Mouse (Mus musculus): ENCODE measurements at regions not wholly inside any gene's neighbourhood (a gene's known extent, or its start where the extent isn't known, plus 50 kb on each side); places are given as distances from the start of the nearest gene placed in this dataset.
"Not testable (repeated sequence)": the region's sequence is repeated elsewhere in the genome, so short reads cannot be mapped to it uniquely, and the experiment has no call there.

DNA sequence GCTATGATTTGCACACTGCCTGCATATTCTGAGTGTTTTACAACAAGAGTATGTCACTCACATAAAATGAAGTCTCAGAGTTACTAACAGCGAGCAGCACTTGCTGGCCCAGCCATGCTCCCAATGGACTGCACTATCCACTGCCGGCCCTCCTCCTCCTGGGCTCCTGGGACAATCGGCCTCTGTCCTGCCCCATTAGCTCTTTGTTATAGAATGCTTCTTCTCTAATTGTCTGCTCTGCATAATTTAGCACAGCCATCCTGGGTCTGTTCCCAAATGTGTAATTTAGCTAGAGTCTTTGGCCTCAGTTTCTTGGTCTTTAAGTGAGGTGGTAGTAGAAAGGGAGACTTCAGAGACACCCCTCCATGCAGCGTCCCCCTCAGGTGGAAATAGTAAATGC lies 426.2 kb downstream of the Ptpru start:
- no peak for DNase-seq (ENCODE audit: low spot score in 2 of 2)

DNA sequence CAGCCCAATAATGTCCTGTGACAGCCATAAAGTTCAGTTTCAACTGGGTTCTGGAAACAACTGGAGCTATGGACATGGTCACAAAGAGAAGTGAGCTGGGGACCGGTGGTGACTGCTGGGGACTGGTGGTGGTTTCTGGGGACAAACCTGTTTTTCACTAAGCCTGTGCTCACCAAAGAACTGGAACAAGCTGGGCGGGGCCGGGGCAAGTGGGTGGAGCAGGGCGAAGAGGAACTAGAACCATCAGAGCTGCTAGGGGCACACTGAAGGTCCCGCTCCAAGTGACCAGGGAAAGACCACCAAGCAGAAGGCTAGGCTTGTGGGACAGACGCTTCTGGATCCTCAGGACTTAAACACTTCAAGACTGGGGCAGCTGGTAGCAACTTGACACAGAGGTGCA lies 424.7 kb downstream of the Ptpru start:
- DNase-seq (ENCODE audit: low spot score in 2 of 2): no peak

DNA sequence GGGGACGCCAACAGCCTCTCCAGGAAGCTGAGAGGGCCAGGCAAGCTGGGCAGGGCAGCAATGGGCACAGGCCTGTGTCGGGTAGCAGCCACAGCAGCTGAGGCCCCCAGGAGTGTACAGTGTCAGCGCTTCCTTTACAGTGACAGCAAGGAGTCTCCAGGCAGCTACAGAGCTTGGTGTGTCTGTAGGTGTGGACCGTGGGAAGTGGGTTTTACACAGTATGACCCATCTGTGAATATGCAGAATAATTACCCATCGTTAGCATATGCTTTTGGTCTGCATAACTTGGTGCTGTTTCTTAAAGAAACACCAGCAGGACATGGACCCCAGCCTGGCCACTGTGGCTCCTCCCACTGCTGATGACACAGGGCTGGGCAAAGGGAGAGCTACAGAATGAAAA lies 422.6 kb downstream of the Ptpru start:
- DNase-seq (ENCODE audit: low spot score in 2 of 2): no peak

DNA sequence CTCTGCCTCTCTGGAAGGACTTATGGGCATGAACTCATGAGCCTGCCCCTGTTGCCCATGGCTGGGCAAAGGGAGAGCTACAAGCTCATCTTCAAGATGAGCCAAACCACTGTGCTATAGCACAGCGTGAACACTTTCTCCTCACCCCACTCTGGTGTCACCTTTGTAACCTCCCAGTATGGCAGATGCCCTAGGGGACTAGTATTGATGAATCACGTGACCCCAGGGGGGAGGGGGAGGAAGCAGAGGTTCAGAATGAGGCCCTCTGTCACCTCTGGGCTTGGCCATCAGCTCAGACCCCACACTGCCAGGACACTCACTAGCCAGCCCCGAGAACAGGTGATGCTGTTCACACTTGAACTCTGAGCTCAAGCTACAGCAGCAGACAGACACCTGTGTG lies 421.9 kb downstream of the Ptpru start:
- no peak for DNase-seq (ENCODE audit: low spot score in 2 of 2)

DNA sequence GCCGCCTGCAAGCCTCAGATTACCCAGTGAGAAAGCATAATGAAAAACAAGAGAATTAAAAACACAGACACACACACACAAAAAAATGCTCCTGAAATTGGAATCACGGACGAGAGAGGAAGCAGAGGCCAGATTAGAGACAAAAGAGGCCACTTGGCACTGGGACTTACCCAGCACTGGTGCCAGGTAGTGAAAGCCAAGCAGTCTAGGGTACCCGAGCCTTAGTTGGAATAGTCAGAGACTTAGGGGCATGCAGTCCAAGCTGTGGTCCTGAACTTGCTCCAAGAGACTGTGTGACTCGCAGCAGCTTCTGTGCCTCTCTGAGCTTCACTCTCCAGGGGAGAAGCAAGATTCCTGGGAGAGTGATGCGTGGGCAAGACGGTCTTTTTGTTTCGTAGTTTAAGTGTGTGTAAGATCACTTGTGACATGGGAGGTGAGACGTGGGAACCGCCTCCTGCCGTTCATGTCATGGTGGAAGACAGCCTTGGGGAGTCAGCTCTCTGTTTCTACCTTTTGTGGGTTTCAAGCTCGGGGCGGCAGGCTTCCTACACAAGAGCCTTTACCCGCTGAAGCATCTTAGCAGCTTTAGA lies 420.8 kb downstream of the Ptpru start:
- DNase-seq (ENCODE audit: low spot score in 2 of 2): no peak

DNA sequence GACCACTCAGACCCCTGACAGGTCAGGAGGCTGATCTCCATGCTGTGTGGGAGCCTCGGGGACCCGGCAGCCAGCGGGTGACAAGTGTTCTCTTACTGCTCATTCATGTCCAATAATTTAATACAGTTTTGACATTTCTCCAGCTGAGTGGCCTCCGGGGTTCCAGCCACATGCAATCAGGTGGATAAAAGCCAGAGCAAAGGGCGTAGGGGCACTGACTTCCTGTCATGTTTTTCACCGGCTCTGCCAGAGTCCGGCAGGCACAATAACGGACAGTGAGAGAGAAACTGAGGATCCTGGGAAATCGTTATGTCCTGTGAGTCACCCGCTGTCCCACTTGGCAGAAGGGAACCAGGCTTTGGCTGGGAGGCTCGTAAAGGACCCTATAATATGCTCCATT lies 412.8 kb downstream of the Ptpru start:
- no peak for DNase-seq (ENCODE audit: low spot score in 2 of 2)

DNA sequence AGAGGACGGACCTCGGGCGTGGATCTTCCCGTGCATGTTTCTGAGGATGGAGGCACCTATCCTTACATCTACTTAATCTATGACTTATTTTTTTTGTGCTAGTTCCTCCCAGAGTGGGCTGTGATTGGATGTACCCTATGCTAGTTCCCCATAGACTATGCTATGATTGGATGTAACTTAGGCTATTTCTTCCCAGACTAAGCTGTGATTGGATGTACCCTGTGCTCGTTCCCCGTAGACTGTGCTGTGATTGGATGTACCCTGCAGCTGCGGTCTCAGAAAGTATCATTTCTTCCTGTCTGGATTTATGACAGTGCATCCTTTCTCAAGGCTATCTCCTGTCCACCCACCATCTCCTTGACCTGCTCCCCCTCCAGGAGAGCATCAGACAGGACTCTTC lies 410.2 kb downstream of the Ptpru start:
- no peak for DNase-seq (ENCODE audit: low spot score in 2 of 2)

DNA sequence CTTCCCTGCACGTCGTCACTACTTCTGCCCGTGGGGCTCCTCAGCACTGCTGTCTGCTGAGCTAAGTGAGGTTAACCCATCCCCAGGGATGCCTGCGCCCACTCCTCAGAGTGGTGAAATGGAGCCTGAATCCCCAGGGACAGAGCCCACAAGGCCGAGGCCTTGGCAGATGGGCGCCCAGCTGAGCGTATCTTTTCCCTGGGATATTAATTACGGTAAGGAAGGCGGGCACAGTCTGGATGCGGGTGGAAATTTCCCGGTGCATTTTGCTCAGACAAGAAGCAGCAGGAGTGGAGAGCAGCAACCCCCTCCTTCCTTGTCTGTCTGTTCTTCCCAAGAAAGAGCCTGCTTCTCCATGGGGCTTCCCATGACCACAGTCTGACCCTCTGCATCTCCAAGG lies 408.7 kb downstream of the Ptpru start:
- DNase-seq (ENCODE audit: low spot score in 2 of 2): no peak

DNA sequence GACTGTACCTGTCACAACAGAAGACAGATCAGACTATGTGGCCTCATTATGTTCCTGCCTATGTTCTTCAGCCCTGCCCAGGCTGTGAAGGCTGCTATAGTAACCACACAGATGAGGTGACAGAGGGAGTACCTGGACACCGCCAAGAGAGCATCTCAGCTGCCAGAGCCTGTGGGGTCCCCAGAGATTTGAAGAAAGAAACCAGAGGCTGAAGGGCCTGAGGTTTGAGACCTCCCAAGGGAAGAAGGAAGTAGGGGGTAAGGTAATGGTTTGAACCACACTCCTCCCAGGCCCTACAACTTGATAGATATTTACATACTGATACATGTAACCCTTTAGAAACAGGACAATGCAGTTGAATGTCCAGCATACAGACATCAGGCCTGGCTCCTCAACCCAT lies 407.7 kb downstream of the Ptpru start:
- DNase-seq (ENCODE audit: low spot score in 2 of 2): no peak

DNA sequence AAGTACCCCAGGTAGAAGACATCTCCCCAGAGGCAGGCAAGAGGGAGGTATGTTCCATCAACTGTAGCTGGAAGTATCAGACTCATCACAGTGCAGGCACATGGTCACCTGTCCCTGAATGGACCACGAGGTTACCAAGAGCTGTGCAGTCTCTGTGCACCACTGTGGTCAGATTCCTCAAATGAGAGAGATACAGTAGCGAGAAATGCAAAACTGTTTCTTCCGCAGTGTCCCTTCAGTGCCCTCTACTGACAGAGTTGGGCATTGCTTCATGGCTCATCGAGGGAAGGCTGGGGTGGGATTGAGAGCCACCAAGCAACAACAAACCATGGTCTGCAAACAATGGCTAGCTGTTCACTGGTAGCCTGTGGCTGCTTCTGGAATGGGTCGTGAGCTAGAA lies 406.9 kb downstream of the Ptpru start:
- peak; percentile 28 to 69 for DNase-seq (ENCODE audit: low spot score in 2 of 2)

DNA sequence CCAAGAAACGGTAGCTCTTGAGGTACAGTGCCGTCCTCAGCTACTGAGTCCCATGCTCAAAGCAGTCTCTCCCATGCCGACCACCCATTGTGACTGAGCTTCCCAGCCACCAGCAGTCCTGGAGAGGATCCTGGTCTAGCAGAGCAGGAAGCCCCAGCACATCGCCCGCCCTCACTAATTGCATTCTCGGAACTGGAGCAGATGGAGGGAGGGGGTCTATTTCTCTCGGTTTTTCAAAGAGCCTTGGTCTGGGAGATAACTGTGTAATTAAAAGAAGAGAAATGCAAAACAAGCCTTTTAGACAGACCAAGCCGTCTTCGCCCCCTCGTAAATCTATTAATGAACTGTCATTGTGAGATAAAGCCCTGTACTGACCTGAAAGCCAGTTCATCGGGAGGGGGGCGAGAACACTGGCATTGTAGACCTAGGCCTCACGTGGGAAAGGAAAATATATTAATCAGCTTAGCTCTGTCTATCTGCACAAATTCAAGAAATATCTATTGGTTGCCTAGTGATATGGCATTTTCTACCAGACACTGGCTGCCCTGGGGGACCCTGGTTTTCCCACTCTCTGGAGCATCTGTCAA lies 405.4 kb downstream of the Ptpru start:
- no peak for DNase-seq (ENCODE audit: low spot score in 2 of 2)

DNA sequence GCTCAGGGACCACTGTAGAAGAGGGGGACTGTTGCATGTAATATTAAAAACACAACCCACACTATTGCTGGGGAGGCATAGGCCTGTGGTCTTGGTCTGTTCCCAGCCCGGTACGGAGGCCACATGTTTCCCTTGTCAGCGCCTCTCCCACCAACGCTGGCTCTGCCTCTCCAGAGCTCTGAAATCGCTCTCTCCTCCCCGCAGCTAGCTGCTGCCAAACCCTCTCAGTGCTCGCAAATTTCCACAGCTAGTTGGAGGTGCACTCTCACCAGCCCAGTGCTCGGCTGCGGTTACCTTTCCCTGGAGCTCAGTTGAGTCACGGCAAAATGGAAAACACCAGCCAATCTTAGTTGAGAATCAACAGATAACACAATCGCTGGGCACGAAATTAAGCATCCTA lies 402.9 kb downstream of the Ptpru start:
- DNase-seq (ENCODE audit: low spot score in 2 of 2): no peak

DNA sequence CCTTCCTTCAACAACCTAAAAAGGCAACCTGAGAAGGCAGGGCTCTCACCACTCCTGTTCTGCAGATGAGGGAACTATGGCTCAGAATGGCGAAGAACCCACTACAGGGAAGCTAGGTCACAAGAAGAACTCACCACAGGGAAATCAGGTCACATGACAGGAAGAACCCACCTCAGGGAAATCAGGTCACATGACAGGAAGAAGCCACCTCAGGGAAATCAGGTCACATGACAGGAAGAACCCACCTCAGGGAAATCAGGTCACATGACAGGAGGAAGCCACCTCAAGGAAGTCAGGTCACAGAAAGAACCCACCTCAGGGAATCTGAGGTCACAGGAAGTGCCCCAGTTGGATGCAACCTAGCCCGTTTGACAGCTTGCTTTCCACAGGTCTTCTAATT lies 399.7 kb downstream of the Ptpru start:
- no peak for DNase-seq (ENCODE audit: low spot score in 2 of 2)

DNA sequence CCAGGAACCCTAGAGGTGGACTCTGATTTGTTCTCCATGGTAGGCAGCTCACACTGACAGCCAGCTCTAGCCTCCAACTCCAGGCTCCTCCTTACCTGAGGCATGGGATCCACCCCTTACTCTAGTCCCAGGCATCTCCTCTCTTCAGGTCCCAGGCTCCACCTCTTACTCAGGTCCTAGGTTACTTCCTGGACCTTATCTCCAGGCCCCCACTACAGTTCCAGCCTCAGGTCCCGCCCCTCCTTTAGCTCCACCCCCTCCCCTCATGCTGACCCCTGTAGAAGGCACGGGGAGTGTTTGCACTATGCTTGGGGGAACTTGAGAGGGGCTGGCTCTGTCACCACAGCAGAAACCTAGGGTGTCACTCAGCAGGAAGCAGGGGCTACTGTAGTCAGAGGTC lies 399.2 kb downstream of the Ptpru start:
- no peak for DNase-seq (ENCODE audit: low spot score in 2 of 2)

DNA sequence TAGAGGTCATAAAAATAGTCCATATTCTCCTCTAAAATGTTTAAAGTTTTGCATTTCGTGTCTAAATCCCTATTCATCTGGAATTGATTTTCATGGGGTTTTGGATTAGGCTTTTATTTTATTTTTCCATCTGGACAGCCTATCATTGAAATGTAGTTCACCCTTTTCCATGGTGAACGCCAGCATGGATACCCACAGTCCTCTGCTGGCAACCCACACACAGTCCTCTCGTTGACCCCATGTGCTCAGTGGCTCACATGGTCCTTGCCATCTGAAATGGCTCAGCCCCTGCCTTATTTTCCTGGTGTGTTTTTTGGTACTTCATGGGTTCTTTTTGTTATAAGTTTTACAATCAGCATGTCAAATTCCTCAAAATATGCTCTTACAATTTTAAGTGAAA lies 397.2 kb downstream of the Ptpru start:
- no peak for DNase-seq (ENCODE audit: low spot score in 2 of 2)

DNA sequence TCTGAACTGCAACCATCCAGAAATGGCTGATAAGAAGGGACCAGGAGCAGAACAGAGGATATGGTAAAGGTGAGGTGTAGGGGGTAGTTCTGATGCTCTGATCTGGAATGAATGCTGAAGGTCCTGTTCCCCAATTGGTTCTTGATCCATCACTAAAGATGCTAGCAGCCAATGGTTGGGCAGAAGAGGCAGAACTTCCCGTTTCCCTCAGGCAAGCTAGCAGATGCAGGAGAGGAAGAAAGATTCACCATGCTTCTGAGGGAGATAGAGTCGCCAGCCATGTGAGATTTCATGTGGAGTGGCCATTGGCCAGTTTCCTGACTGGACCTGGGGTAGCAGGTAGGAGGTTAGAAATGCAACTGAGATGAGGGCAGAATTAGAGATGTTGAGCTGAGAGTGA lies 394.6 kb downstream of the Ptpru start:
- no peak for DNase-seq (ENCODE audit: low spot score in 2 of 2)

DNA sequence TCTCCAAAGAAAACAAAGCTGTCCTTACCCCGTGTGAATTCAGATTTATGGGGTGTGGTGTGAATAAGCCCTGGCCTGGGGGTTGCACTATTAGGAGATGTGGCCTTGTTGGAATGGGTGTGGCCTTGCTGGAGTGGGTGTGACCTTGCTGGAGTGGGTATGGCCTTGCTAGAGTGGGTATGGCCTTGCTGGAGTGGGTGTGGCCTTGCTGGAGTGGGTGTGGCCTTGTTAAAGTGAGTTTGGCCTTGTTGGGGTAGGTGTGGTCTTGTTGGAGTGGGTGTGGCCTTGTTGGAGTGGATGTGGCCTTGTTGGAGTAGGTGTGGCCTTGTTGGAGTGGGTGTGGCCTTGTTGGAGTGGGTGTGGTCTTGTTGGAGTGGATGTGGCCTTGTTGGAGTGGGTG lies 387.8 kb downstream of the Ptpru start:
- DNase-seq (ENCODE audit: low spot score in 2 of 2): not testable (repeated sequence)

DNA sequence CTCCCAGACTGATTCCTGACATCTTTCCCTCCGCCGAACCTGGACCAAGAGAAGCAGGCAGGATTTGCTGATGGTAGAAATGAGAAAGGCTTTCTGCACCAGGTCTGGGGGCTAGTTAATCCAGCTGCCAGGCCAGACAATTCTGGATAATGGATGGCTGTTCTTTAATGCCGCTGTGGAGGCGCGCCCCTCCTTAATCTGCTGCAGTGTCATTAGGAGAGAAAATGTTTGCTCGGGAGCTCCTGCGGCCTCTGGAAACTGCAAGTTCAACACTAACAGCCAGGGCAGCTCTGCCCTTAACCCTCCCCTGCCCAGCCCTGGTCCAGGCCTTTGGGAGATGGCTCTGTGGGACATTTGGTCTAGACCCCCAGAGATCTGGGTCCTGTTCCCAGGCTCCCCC lies 380.5 kb downstream of the Ptpru start:
- no peak for DNase-seq (ENCODE audit: low spot score in 2 of 2)

DNA sequence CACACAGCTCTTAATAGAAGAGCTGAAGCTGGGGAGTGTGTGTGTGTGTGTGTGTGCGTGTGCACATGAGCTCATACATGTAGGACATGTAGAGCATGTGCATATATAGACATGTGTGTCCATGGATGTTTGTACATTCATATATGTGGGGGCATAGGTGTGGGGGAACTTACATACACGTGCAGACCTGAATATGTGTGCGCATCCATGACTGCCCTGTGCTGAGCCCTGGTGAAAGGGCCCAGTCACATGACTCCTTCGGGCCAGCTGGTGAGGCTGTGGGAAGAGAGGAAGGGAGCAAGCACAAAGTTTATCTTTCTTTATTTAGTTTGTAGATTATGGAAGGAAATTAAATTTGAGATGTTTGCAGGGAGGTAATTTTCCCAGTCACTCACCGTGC lies 378.3 kb downstream of the Ptpru start:
- DNase-seq (ENCODE audit: low spot score in 2 of 2): no peak

DNA sequence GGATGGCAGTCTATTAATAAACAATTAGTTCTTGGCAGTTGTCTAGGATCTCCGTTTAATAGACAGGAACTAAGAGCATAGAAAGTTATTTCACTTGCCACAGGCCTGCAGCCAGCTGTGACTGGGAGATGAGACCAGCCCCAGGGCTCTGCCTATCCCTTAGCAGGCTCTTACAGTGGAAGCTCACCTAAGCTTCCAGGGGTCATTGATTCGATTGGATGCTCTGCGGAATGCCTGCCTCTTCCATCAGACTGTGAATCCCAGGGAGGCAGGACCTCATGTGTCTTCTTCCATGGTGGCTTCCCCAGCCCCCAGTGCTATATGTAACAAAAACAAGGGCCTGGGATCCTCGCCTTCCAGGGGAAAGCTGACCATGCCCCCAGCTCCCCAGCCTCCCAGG lies 376.8 kb downstream of the Ptpru start:
- DNase-seq (ENCODE audit: low spot score in 2 of 2): no peak

DNA sequence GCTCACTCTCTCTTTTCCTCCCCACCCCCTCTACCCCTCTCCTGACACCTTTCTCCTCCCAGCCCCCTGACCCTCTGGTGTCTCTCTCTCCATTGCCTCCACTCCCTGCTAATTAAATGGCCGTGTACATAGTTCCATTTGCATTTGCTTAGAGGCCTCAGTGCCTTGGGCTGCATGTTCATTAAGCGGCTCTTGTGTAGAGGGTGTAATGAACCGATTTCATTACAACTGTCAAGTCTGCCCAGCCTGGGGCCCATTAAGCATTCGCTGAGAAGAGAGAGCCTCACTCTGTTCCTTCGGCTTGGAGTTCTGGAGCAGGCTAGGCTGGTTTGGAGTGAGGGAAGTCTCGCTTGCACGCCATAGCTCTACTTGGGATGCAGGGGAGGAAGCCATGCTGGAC lies 376.4 kb downstream of the Ptpru start:
- no peak for DNase-seq (ENCODE audit: low spot score in 2 of 2)

DNA sequence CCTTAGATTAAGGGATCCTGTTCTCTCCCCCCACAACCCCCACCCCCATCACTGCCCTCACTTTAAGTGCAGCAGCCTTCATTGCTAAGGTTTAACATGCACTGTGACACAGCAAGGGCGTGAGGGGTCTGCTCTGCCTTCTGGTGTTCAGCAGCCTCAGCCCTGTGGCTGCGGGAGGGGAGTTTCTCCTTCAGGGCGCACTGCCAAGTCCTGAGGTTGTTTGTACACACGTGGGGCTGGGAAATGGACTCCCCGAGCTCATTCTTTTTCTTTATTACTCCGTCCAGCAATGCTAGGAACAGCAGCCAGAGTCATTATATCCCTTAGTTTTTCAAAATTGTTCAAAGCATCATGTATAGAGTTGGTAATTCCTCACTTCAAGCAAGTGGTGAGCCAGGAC lies 363.1 kb downstream of the Ptpru start:
- no peak for DNase-seq (ENCODE audit: low spot score in 2 of 2)

DNA sequence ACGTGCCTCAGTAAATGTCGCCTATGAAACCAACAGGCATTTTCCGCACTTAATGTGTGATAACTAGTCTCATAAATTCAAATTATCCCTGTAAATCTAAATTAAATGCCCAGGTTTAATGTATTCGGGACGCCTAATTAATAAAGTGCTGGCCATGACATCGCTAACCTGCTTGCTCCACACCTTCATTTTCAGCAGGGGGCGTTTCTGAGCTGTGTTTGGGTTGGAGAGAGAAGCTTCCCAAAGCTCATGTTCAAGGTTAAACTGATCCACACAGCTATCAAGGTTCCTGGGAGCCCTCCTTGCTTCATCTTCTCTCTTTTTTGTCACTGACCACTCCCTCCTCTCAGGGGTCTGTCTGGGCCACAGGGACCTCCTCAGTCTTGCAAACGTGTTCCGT lies 359.2 kb downstream of the Ptpru start:
- no peak for DNase-seq (ENCODE audit: low spot score in 2 of 2)

All from left cerebral cortex, adult 8-10 months (tissue).